Mouse (Mus musculus) intestine, postnatal 0 days (tissue): ENCODE measurements around the gene Endod1. TPM values are rescaled to one million over a fixed set of nuclear protein-coding genes. Genes with fewer than 3 reads are reported as not detected.

Experiments used
- ATAC-seq: fragments of 200-750 bp; cut with Nextera tagmentation; 2 replicates; pipeline ENCODE4 v1.8.0; 2017; ENCODE audit warnings: mild to moderate bottlenecking, moderate TSS enrichment, moderate library complexity
- H3K27ac ChIP-seq: fragments of 300-500 bp; sonication (generic); 2 replicates; pipeline ENCODE4 v1.5.1; 2014; ENCODE audit warnings: mild to moderate bottlenecking, low read depth, low read length, moderate library complexity
- H3K27me3 ChIP-seq: fragments of 300-500 bp; sonication (generic); replicated peaks from 2 replicates; pipeline ENCODE4 v1.6.1; 2014; ENCODE audit warnings: low read length, mixed read lengths; ENCODE audit not compliant: control insufficient read depth, insufficient read depth
- H3K36me3 ChIP-seq: fragments of 300-500 bp; sonication (generic); 2 replicates; pipeline ENCODE4 v1.6.1; 2014; ENCODE audit warnings: mild to moderate bottlenecking, moderate library complexity; ENCODE audit not compliant: control insufficient read depth, insufficient read depth
- H3K4me1 ChIP-seq: fragments of 300-500 bp; sonication (generic); replicated peaks from 2 replicates; pipeline ENCODE4 v1.6.1; 2014; ENCODE audit warnings: antibody characterized with exemption, low read length, mixed read lengths; ENCODE audit not compliant: control insufficient read depth, insufficient read depth
- H3K4me2 ChIP-seq: fragments of 300-500 bp; sonication (generic); replicated peaks from 2 replicates; pipeline ENCODE4 v1.6.1; 2014; ENCODE audit warnings: low read depth, mild to moderate bottlenecking, moderate library complexity
- H3K4me3 ChIP-seq: fragments of 300-500 bp; sonication (generic); 2 replicates; pipeline ENCODE4 v1.5.1; 2014; ENCODE audit warnings: low read depth, low read length
- H3K9ac ChIP-seq: fragments of 300-500 bp; sonication (generic); 2 replicates; pipeline ENCODE4 v1.6.1; 2014; ENCODE audit warnings: mild to moderate bottlenecking, low read depth, low read length
- H3K9me3 ChIP-seq: fragments of 300-500 bp; sonication (generic); 2 replicates; pipeline ENCODE4 v1.6.1; 2016; ENCODE audit warnings: mixed run types; ENCODE audit not compliant: control insufficient read depth
- CTCF ChIP-seq: sonication (generic); IDR thresholded peaks from 2 replicates; pipeline ENCODE4 v1.5.1; 2016; ENCODE audit warnings: low read depth, mild to moderate bottlenecking, control low read depth, antibody characterized with exemption, moderate library complexity
- WGBS: fragments of 180-500 bp; shearing (Covaris S2); extraction: QIAGEN DNeasy Blood & Tissue Kit; methylation state at CpG from one replicate; pipeline ENCODE4 v1.1.7; 2014; 5-methylcytosine and 5-hydroxymethylcytosine counted together
- polyA plus RNA-seq: library from polyadenylated mRNA; unstranded; fragments of >200 nt; fragmentation: Nextera tagmentation; extraction: Ambion mirVana; gene quantifications from 2 replicates; pipeline ENCODE4 v1.2.1, GENCODE M21; 2015

Gene Endod1
- polyA plus RNA-seq, 1 experiment from 2014 or later: 36.8 TPM

DNA sequence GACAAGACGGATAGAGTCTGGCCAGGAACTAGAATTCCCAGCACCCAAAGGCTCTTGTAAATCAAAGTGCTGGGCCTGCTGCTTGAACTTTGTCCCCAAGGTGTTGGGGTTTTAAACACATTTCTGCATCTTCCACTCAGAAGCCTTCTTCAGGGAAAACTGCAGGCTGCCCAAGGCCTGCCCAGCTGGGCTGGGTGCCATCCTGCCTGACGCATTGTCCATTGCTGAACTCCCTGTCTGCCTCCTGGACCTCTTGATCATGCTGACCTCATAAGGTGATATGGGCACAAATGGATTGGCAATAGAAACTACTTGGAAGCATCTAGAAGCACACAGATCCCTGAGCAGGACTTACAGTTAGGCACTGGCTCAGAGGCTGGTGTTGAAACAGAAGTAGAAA is 3.2 kb downstream of the Endod1 start:
- 57% methylated on average over 2 of the region's 2 CpGs for WGBS
- no peak for TF ChIP-seq CTCF
- no peaks in the 10 kb centered on the region for H3K27me3 ChIP-seq
- peak overlapping the region; percentile 98; the same call in 1 of the 2 replicates for H3K4me2 ChIP-seq
- no peak overlapping the region; the same call in 1 of the 2 replicates for H3K27ac ChIP-seq
- no peaks in the 10 kb centered on the region for H3K9me3 ChIP-seq
- ATAC-seq: no peak
- no peak overlapping the region for H3K4me3 ChIP-seq
- no peaks in the 10 kb centered on the region for H3K36me3 ChIP-seq
- H3K9ac ChIP-seq: no peak overlapping the region
- H3K4me1 ChIP-seq: peaks cover 13% of the 10 kb centered on the region; the same call in 1 of the 2 replicates

DNA sequence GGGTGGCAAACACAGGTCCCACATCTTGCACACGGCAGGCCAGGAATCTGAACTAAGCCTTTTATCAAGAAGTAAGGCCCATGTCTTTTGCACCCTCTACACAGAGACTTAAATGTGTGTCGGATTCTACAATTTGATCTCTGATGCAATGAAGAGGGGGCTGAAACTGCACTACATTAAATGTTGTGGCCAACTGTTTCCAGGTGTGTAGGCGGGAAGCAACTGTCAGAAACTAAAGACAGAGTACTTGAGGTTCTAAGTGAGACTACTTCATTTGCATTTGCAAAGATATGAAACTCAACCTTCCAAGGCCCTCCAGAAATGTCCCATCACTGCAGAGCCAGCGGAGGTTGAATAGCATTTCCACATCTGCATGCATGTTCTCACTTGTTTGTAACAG is 5.2 kb downstream of the Endod1 start:
- Histone ChIP-seq H3K9ac (no peak overlapping the region), H3K4me2 (no peak overlapping the region), H3K4me1 (peaks cover 10% of the 10 kb centered on the region; the same call in 1 of the 2 replicates), H3K36me3 (no peaks in the 10 kb centered on the region), H3K27me3 (no peaks in the 10 kb centered on the region), H3K9me3 (no peaks in the 10 kb centered on the region), H3K4me3 (no peak overlapping the region), H3K27ac (no peak overlapping the region)
- TF ChIP-seq CTCF: no peak
- ATAC-seq: no peak
- 91% methylated on average over 4 of the region's 4 CpGs for WGBS

DNA sequence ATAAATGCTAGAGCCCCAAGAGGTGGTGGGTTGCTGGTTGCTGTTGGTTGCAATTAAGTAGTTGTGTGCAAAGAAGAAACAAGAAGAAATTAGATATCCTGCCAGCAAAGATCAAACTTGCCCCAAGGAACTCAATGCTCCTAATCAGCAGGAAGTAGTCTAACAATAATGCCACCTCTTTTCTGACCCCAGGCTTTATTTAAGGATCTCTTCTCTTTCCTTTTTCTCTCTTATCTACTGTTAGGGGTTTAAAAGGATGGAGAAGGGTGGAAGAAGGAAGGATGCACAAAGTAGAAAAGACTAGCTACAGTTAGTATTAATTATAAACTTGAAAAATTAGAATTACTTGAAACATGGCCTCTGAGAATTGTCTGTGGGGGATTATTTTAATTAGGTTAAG is 8.9 kb downstream of the Endod1 start:
- Histone ChIP-seq H3K4me1 (0 out of 2 replicates have a peak, but pooled peaks cover under 1% of the 10 kb centered on the region), H3K27me3 (no peaks in the 10 kb centered on the region), H3K4me3 (no peak overlapping the region), H3K27ac (no peak overlapping the region), H3K36me3 (no peaks in the 10 kb centered on the region), H3K9ac (no peak overlapping the region), H3K9me3 (no peaks in the 10 kb centered on the region), H3K4me2 (no peak overlapping the region)
- no peak for TF ChIP-seq CTCF
- ATAC-seq: no peak

DNA sequence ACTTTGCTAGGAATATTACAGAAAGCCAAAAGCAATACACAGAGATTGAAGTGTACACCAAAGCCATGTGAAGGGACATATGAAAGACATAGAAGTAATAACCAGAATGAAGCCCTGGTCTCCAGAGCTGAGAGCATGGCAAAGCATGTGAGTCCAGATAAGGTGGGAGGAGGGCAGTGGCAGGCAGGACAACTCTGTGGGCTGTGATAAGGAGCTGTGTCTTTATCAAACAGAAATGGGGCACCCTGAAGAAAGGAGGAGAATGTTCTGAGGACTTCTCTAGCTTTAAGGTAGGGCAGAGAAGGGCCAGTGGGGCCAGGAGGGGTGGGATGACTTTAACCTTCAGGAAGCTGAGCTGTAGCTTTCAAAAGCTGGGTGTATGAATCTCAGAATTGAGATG is 12.0 kb downstream of the Endod1 start:
- no peaks in the 10 kb centered on the region for H3K27me3 ChIP-seq
- H3K4me3 ChIP-seq: no peak overlapping the region
- H3K4me1 ChIP-seq: no peaks in the 10 kb centered on the region
- no peak overlapping the region for H3K4me2 ChIP-seq
- peak; percentile 69 for ATAC-seq
- H3K9ac ChIP-seq: no peak overlapping the region
- no peak overlapping the region for H3K27ac ChIP-seq
- H3K9me3 ChIP-seq: no peaks in the 10 kb centered on the region
- no peaks in the 10 kb centered on the region for H3K36me3 ChIP-seq
- TF ChIP-seq CTCF: no peak

DNA sequence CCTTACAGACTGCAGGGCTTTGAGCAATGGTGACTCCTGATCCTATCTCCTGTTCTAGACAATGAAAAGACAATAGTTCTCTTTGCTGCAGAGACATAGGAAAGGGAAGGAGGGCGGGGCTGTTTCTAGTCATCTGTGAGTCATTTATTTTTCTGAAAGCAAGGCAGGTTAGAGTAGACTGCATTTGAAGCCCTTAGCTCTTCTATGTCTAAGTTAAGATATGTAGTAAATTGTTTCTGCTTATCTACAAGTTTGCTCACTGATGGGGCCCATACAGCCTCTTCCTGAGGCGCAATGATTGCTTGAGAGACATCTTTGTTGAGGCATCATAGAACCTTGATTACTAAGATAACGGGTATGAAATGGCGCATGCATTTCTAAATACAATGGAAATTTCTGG is 13.5 kb downstream of the Endod1 start:
- no peak for TF ChIP-seq CTCF
- Histone ChIP-seq H3K36me3 (no peaks in the 10 kb centered on the region), H3K4me3 (no peak overlapping the region), H3K27ac (no peak overlapping the region), H3K4me1 (no peaks in the 10 kb centered on the region), H3K9me3 (no peaks in the 10 kb centered on the region), H3K9ac (no peak overlapping the region), H3K4me2 (no peak overlapping the region), H3K27me3 (no peaks in the 10 kb centered on the region)
- ATAC-seq: 0 out of 2 replicates have a peak, but pooled peaks have one; percentile 10
- 80% methylated on average over 4 of the region's 4 CpGs for WGBS

DNA sequence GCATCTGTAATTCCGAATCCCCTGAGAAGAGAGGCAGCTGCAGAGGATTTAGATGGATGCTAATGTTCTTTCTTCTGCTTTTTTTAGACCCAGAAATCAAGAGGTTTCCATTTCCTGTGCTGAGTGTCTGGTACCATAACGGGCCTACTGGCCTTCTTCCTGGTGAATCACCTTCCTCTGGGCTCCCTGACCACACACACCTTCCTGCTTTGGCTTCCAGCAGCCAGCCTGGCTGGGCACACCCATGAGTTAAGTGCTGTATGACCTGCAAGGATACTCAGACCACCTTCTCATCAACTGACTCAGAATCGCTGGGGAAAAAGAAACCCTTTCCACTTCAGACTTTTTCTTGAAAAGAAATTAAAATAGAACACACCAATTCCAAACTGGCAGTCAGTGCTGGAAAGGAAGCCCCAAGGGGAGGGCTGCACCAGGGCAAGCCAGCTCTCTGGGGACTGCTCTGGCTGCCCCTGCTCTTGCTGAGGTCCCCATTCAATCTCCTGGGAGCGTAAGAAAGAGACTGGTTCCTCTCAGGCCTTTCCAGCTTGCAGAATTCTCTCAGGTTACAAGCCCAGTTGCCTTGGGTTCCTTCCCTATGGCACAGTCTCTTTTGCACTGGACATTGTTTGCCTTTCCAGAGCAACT is 15.7 kb downstream of the Endod1 start:
- Histone ChIP-seq H3K27me3 (no peaks in the 10 kb centered on the region), H3K36me3 (0 out of 2 replicates have a peak, but pooled peaks cover 5% of the 10 kb centered on the region), H3K4me2 (no peak overlapping the region), H3K27ac (no peak overlapping the region), H3K9ac (no peak overlapping the region), H3K4me3 (no peak overlapping the region), H3K9me3 (no peaks in the 10 kb centered on the region), H3K4me1 (no peaks in the 10 kb centered on the region)
- WGBS: 53% methylated on average over 4 of the region's 4 CpGs
- ATAC-seq: no peak
- TF ChIP-seq CTCF: no peak

DNA sequence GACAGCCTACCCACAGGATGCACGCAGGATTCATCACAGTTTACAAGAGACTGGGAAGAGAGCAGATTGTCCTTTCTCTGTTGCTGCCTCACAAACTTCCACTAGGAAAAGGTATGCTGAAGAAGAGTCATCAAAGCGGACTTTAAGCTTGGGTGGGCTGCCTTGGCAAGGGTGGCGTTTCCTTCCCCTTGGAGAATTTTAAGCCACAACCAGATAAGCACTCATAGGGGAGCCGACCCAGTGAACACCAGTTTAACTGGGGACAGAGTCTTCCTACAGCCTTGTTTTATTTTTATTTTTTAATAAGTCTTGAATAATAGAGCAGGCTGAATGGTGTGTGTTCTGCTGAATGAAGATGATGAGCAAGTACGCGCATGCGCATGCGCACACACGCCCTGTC is 16.6 kb downstream of the Endod1 start:
- TF ChIP-seq CTCF: no peak
- Histone ChIP-seq H3K9ac (no peak overlapping the region), H3K36me3 (0 out of 2 replicates have a peak, but pooled peaks cover 6% of the 10 kb centered on the region), H3K27ac (no peak overlapping the region), H3K27me3 (no peaks in the 10 kb centered on the region), H3K4me2 (no peak overlapping the region), H3K4me3 (no peak overlapping the region), H3K9me3 (no peaks in the 10 kb centered on the region), H3K4me1 (no peaks in the 10 kb centered on the region)
- WGBS: 95% methylated on average over 9 of the region's 9 CpGs
- ATAC-seq: no peak
